Mouse (Mus musculus) liver, embryonic 15.5 days (tissue): ENCODE results near the gene Heg1. TPM values are rescaled to one million over a fixed set of nuclear protein-coding genes. Genes with fewer than 3 reads are reported as not detected.

ENCODE experiments used
- ATAC-seq: fragments of 200-750 bp; cut with Nextera tagmentation; 2 replicates; pipeline ENCODE4 v1.8.0; 2017; ENCODE audit warnings: moderate number of reproducible peaks, mild to moderate bottlenecking, moderate library complexity; ENCODE audit not compliant: insufficient read depth
- H3K27ac ChIP-seq: fragments of 300-500 bp; sonication (generic); replicated peaks from 2 replicates; pipeline ENCODE4 v1.5.1; 2015; ENCODE audit warnings: mild to moderate bottlenecking, inconsistent platforms
- H3K27me3 ChIP-seq: fragments of 300-500 bp; sonication (generic); 2 replicates; pipeline ENCODE4 v1.6.1; 2015; ENCODE audit warnings: mild to moderate bottlenecking, inconsistent platforms
- H3K36me3 ChIP-seq: fragments of 300-500 bp; sonication (generic); replicated peaks from 2 replicates; pipeline ENCODE4 v1.6.1; 2015; ENCODE audit warnings: moderate library complexity, mild to moderate bottlenecking, inconsistent platforms
- H3K4me1 ChIP-seq: fragments of 300-500 bp; sonication (generic); replicated peaks from 2 replicates; pipeline ENCODE4 v1.6.1; 2015; ENCODE audit warnings: inconsistent platforms
- H3K4me2 ChIP-seq: fragments of 300-500 bp; sonication (generic); 2 replicates; pipeline ENCODE4 v1.6.1; 2015; ENCODE audit warnings: moderate library complexity, mild to moderate bottlenecking, inconsistent platforms
- H3K4me3 ChIP-seq: fragments of 300-500 bp; sonication (generic); replicated peaks from 2 replicates; pipeline ENCODE4 v1.5.1; 2015; ENCODE audit warnings: mild to moderate bottlenecking, inconsistent platforms
- H3K9ac ChIP-seq: fragments of 300-500 bp; sonication (generic); 2 replicates; pipeline ENCODE4 v1.6.1; 2015; ENCODE audit warnings: moderate library complexity, mild to moderate bottlenecking, inconsistent platforms
- H3K9me3 ChIP-seq: fragments of 300-500 bp; sonication (generic); replicated peaks from 2 replicates; pipeline ENCODE4 v1.6.1; 2016; ENCODE audit warnings: inconsistent platforms
- WGBS: fragments of 180-500 bp; shearing (Covaris S2); methylation state at CpG from one replicate; pipeline ENCODE4 v1.1.7; 2015; ENCODE audit warnings: mixed read lengths; ENCODE audit not compliant: insufficient replicate concordance; 5-methylcytosine and 5-hydroxymethylcytosine counted together
- polyA plus RNA-seq: library from polyadenylated mRNA; unstranded; fragments of >200 nt; fragmentation: Nextera tagmentation; extraction: Ambion mirVana; gene quantifications from 2 replicates; pipeline ENCODE4 v1.2.1, GENCODE M21; 2015

Gene Heg1
- polyA plus RNA-seq, 1 experiment from 2014 or later, result 4.9 TPM

- WGBS, result 77% methylated on average over 10 of the region's 10 CpGs
Measured at GRCm38 (mm10) chr16:33708031-33708430, 23.9 kb downstream of the Heg1 start.

GRCm38 (mm10) chr16:33708585-33709397 lies 24.6 kb downstream of the Heg1 start:
- Histone ChIP-seq H3K27ac (no peak overlapping the region), H3K9ac (no peak overlapping the region), H3K4me1 (peaks cover 10% of the 10 kb centered on the region), H3K4me3 (no peak overlapping the region), H3K27me3 (no peaks in the 10 kb centered on the region), H3K9me3 (no peaks in the 10 kb centered on the region), H3K36me3 (peaks cover 13% of the 10 kb centered on the region), H3K4me2 (no peak overlapping the region)
- WGBS, result 76% methylated on average over 12 of the region's 12 CpGs
- no peak for ATAC-seq

More at GRCm38 (mm10) chr16:33708031-33708430, 23.9 kb downstream of the Heg1 start:
- no peak overlapping the region for H3K9ac ChIP-seq
- no peak for ATAC-seq
- peaks cover 16% of the 10 kb centered on the region for H3K4me1 ChIP-seq
- peaks cover 13% of the 10 kb centered on the region for H3K36me3 ChIP-seq
- no peak overlapping the region for H3K27ac ChIP-seq
- no peaks in the 10 kb centered on the region for H3K9me3 ChIP-seq
- no peak overlapping the region for H3K4me2 ChIP-seq
- H3K4me3 ChIP-seq, result no peak overlapping the region
- no peaks in the 10 kb centered on the region for H3K27me3 ChIP-seq

- Histone ChIP-seq H3K4me3 (peak overlapping the region; percentile 21; the same call in 1 of the 2 replicates), H3K36me3 (peaks cover 13% of the 10 kb centered on the region), H3K9ac (no peak overlapping the region), H3K27ac (peak overlapping the region; percentile 51; the same call in 1 of the 2 replicates), H3K4me2 (peak overlapping the region; percentile 58), H3K27me3 (no peaks in the 10 kb centered on the region), H3K9me3 (no peaks in the 10 kb centered on the region), H3K4me1 (peaks cover 17% of the 10 kb centered on the region)
- WGBS, result 4% methylated on average over 13 of the region's 13 CpGs
- peak; percentile 83 for ATAC-seq
Measured at GRCm38 (mm10) chr16:33714271-33714670, 30.1 kb downstream of the Heg1 start.

GRCm38 (mm10) chr16:33723241-33723640 lies 39.1 kb downstream of the Heg1 start:
- Histone ChIP-seq H3K9ac (no peak overlapping the region), H3K36me3 (peaks cover 39% of the 10 kb centered on the region), H3K4me1 (peaks cover 18% of the 10 kb centered on the region), H3K4me3 (no peak overlapping the region), H3K4me2 (no peak overlapping the region), H3K27ac (no peak overlapping the region), H3K27me3 (no peaks in the 10 kb centered on the region), H3K9me3 (no peaks in the 10 kb centered on the region)
- 83% methylated on average over 2 of the region's 2 CpGs for WGBS
- no peak for ATAC-seq

- WGBS, result 77% methylated on average over 3 of the region's 3 CpGs
- H3K9me3 ChIP-seq, result no peaks in the 10 kb centered on the region
- no peaks in the 10 kb centered on the region for H3K27me3 ChIP-seq
- H3K4me2 ChIP-seq, result no peak overlapping the region
- H3K27ac ChIP-seq, result no peak overlapping the region
- ATAC-seq, result no peak
- H3K9ac ChIP-seq, result no peak overlapping the region
- peaks cover 20% of the 10 kb centered on the region for H3K4me1 ChIP-seq
- no peak overlapping the region for H3K4me3 ChIP-seq
- H3K36me3 ChIP-seq, result peaks cover 39% of the 10 kb centered on the region
Measured at GRCm38 (mm10) chr16:33723983-33724382, 39.8 kb downstream of the Heg1 start.

- H3K27me3 ChIP-seq, result no peaks in the 10 kb centered on the region
- no peaks in the 10 kb centered on the region for H3K9me3 ChIP-seq
- no peak overlapping the region for H3K9ac ChIP-seq
- no peak overlapping the region for H3K4me3 ChIP-seq
- WGBS, result 40% methylated on average over 17 of the region's 17 CpGs
- H3K4me2 ChIP-seq, result no peak overlapping the region
- H3K36me3 ChIP-seq, result peaks cover 36% of the 10 kb centered on the region
- no peak overlapping the region for H3K27ac ChIP-seq
- peaks cover 21% of the 10 kb centered on the region for H3K4me1 ChIP-seq
- 0 out of 2 replicates have a peak, but pooled peaks have one; percentile 31 for ATAC-seq
Measured at GRCm38 (mm10) chr16:33726261-33726660, 42.1 kb downstream of the Heg1 start.

- peak; percentile 44; the same call in 1 of the 2 replicates for ATAC-seq
- H3K27me3 ChIP-seq, result no peaks in the 10 kb centered on the region
Measured at GRCm38 (mm10) chr16:33726892-33727291, 42.7 kb downstream of the Heg1 start.

GRCm38 (mm10) chr16:33728427-33728826 lies 44.3 kb downstream of the Heg1 start:
- 71% methylated on average over 13 of the region's 13 CpGs for WGBS

More at GRCm38 (mm10) chr16:33726892-33727291, 42.7 kb downstream of the Heg1 start:
- no peak overlapping the region for H3K27ac ChIP-seq
- H3K36me3 ChIP-seq, result peaks cover 36% of the 10 kb centered on the region
- H3K9ac ChIP-seq, result no peak overlapping the region
- no peak overlapping the region for H3K4me3 ChIP-seq
- peaks cover 25% of the 10 kb centered on the region for H3K4me1 ChIP-seq
- WGBS, result 54% methylated on average over 7 of the region's 7 CpGs
- no peaks in the 10 kb centered on the region for H3K9me3 ChIP-seq
- no peak overlapping the region for H3K4me2 ChIP-seq

GRCm38 (mm10) chr16:33731291-33731690 lies 47.1 kb downstream of the Heg1 start:
- 74% methylated on average over 12 of the region's 12 CpGs for WGBS
- peaks cover 30% of the 10 kb centered on the region for H3K4me1 ChIP-seq
- peaks cover 25% of the 10 kb centered on the region for H3K36me3 ChIP-seq
- H3K9ac ChIP-seq, result no peak overlapping the region
- H3K4me3 ChIP-seq, result no peak overlapping the region
- ATAC-seq, result no peak
- H3K27ac ChIP-seq, result no peak overlapping the region
- no peak overlapping the region for H3K4me2 ChIP-seq
- H3K27me3 ChIP-seq, result no peaks in the 10 kb centered on the region
- H3K9me3 ChIP-seq, result no peaks in the 10 kb centered on the region

More at GRCm38 (mm10) chr16:33728427-33728826, 44.3 kb downstream of the Heg1 start:
- no peak for ATAC-seq
- no peak overlapping the region for H3K9ac ChIP-seq
- H3K36me3 ChIP-seq, result peaks cover 37% of the 10 kb centered on the region
- no peak overlapping the region for H3K27ac ChIP-seq
- H3K4me1 ChIP-seq, result peaks cover 38% of the 10 kb centered on the region
- H3K4me2 ChIP-seq, result no peak overlapping the region
- no peak overlapping the region for H3K4me3 ChIP-seq
- H3K27me3 ChIP-seq, result no peaks in the 10 kb centered on the region
- H3K9me3 ChIP-seq, result no peaks in the 10 kb centered on the region

- WGBS, result 17% methylated on average over 6 of the region's 6 CpGs
- peak; percentile 88 for ATAC-seq
- Histone ChIP-seq H3K27me3 (no peaks in the 10 kb centered on the region), H3K9me3 (no peaks in the 10 kb centered on the region), H3K27ac (no peak overlapping the region), H3K4me3 (no peak overlapping the region), H3K4me1 (peaks cover 20% of the 10 kb centered on the region), H3K36me3 (peaks cover 17% of the 10 kb centered on the region), H3K4me2 (no peak overlapping the region; the same call in 1 of the 2 replicates), H3K9ac (no peak overlapping the region)
Measured at GRCm38 (mm10) chr16:33732237-33732749, 48.1 kb downstream of the Heg1 start.

GRCm38 (mm10) chr16:33732846-33733580 lies 48.8 kb downstream of the Heg1 start:
- 32% methylated on average over 15 of the region's 15 CpGs for WGBS
- H3K36me3 ChIP-seq, result peaks cover 15% of the 10 kb centered on the region
- no peak for ATAC-seq
- H3K27me3 ChIP-seq, result no peaks in the 10 kb centered on the region
- no peak overlapping the region for H3K27ac ChIP-seq
- H3K9me3 ChIP-seq, result no peaks in the 10 kb centered on the region
- no peak overlapping the region for H3K9ac ChIP-seq
- peaks cover 20% of the 10 kb centered on the region for H3K4me1 ChIP-seq
- H3K4me2 ChIP-seq, result no peak overlapping the region
- no peak overlapping the region for H3K4me3 ChIP-seq
